Comparison of ENCODE assay signal across 25 mouse cellular contexts in the genomic region with DNA sequence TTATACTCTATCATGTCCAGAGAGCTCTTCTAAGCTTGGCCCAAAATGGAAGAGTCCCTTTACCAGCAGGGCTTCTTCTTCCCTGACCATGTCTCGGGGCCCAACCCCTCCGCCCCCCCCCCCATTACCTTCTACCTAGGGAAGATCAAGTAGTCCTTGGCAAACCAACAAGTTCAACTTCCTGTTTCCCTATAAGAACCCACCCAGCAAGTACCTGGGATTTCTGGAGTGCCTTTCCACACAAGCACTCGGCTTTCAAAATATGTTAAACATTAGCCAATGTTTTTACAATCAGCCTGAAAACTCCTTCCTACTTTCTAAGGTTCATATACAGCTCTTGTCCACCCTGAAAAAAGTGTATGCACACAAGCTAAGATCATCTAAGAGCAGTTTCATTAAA.
"Had no signal": no experiment of that assay in that cellular context is flagged by ENCODE, and none has a peak within 500 bp of the region (broad histone marks: within the 10 kb centered on the region; RNA-seq: fewer than 3 reads in every experiment).

No protein-coding gene starts in this region.

- H3K36me3 ChIP-seq: heart, embryonic 13.5 days; heart, embryonic 15.5 days; hindbrain, embryonic 13.5 days; hindbrain, embryonic 15.5 days; kidney, embryonic 15.5 days; limb, embryonic 13.5 days had no signal

- H3K27ac ChIP-seq: heart, adult 2 months; heart, embryonic 13.5 days; heart, embryonic 15.5 days; hindbrain, embryonic 13.5 days; hindbrain, embryonic 15.5 days; hindbrain, postnatal 0 days; kidney, embryonic 15.5 days; kidney, postnatal 0 days; limb, embryonic 13.5 days had no signal

- H3K9me3 ChIP-seq: heart, embryonic 13.5 days; heart, embryonic 15.5 days; hindbrain, embryonic 13.5 days; hindbrain, embryonic 15.5 days; kidney, embryonic 15.5 days; limb, embryonic 13.5 days had no signal

- ATAC-seq: forebrain, postnatal 0 days; hindbrain, postnatal 0 days; intestine, embryonic 16.5 days had no signal

- DNase-seq: forebrain, postnatal 0 days; gastrocnemius, postnatal 14 days; gastrocnemius, postnatal 36 days; heart, adult 11 months; heart, adult 2 months; heart, postnatal 14 days; heart, postnatal 36 days; kidney, adult 11 months; kidney, adult 2 months; kidney, adult 9 months; kidney, postnatal 14 days; kidney, postnatal 36 days; layer of hippocampus, adult 9-11 months; layer of hippocampus, postnatal 36 days; left cerebral cortex, postnatal 4 days had no signal

- H3K9ac ChIP-seq: forebrain, postnatal 0 days; heart, embryonic 13.5 days; heart, embryonic 15.5 days; hindbrain, embryonic 13.5 days; hindbrain, embryonic 15.5 days; kidney, embryonic 15.5 days; limb, embryonic 13.5 days had no signal

- H3K27me3 ChIP-seq: heart, embryonic 13.5 days; heart, embryonic 15.5 days; hindbrain, embryonic 13.5 days; hindbrain, embryonic 15.5 days; kidney, embryonic 15.5 days; limb, embryonic 13.5 days had no signal

- H3K4me2 ChIP-seq: heart, embryonic 11.5 days; heart, embryonic 13.5 days; heart, embryonic 15.5 days; hindbrain, embryonic 13.5 days; hindbrain, embryonic 15.5 days; kidney, embryonic 15.5 days; limb, embryonic 13.5 days had no signal

- H3K4me3 ChIP-seq: heart, adult 2 months; heart, embryonic 13.5 days; heart, embryonic 15.5 days; hindbrain, embryonic 13.5 days; hindbrain, embryonic 15.5 days; kidney, embryonic 15.5 days; limb, embryonic 13.5 days had no signal

- H3K4me1 ChIP-seq: heart, embryonic 13.5 days; heart, embryonic 15.5 days; hindbrain, embryonic 13.5 days; hindbrain, embryonic 15.5 days; kidney, embryonic 15.5 days had no signal
